In genomic region chr5:32132971-32133501, GRCm38 (mm10) we compare ENCODE assay signal across 8 mouse cellular contexts. TPM values are rescaled to one million over a fixed set of nuclear protein-coding genes. Genes with fewer than 3 reads are reported as not detected.
A peak's percentile ranks its signal among the peaks of the same experiment; 100 is the strongest.
DNase-seq lines count a peak whose midpoint lies in the region; ATAC-seq lines count a peak whose summit lies in the region.

No protein-coding gene starts in this region.

- WGBS in hindbrain, embryonic 10.5 days, result under 1% methylated on average over 48 of the region's 48 CpGs
- 0% methylated on average over 43 of the region's 48 CpGs for WGBS in lung, embryonic 15.5 days

- H3K27me3 ChIP-seq in hindbrain, embryonic 10.5 days (ENCODE audit: insufficient read depth, poor library complexity, severe bottlenecking), result peaks cover 90% of the 10 kb centered on the region
- H3K27me3 ChIP-seq in lung, embryonic 15.5 days, result no peaks in the 10 kb centered on the region

- DNase-seq in MN1 (ENCODE audit: low spot score), result peak; percentile 79
- peak; percentile 67 for DNase-seq in cerebellum, adult 8-10 months
- DNase-seq in frontal cortex, postnatal 10 days (ENCODE audit: low spot score in 2 of 2), result peak; percentile 54 to 57
- peak; percentile 73 for DNase-seq in hindbrain, embryonic 10.5 days (ENCODE audit: low spot score)
- peak; percentile 55 for DNase-seq in layer of hippocampus, adult 9-11 months
- peak; percentile 76 for DNase-seq in ovary, adult 18-20 months (ENCODE audit: low spot score)
- peak; percentile 70 for DNase-seq in urinary bladder, postnatal 14 days (ENCODE audit: low spot score)

- H3K9ac ChIP-seq in lung, embryonic 15.5 days, result peak overlapping the region; percentile 63

- H3K4me3 ChIP-seq in hindbrain, embryonic 10.5 days, result peak overlapping the region; percentile 72
- H3K4me3 ChIP-seq in lung, embryonic 15.5 days, result peak overlapping the region; percentile 63

- H3K4me1 ChIP-seq in hindbrain, embryonic 10.5 days (replicated peaks), result peaks cover 43% of the 10 kb centered on the region
- peaks cover 23% of the 10 kb centered on the region for H3K4me1 ChIP-seq in lung, embryonic 15.5 days

- 0 out of 2 replicates have a peak, but pooled peaks have one; percentile 4 for ATAC-seq in lung, embryonic 15.5 days (ENCODE audit: borderline replicate concordance, extremely low read depth, low FRiP score, low TSS enrichment)

- H3K9me3 ChIP-seq in hindbrain, embryonic 10.5 days, result no peaks in the 10 kb centered on the region
- no peaks in the 10 kb centered on the region for H3K9me3 ChIP-seq in lung, embryonic 15.5 days

- no peaks in the 10 kb centered on the region for H3K36me3 ChIP-seq in hindbrain, embryonic 10.5 days
- no peaks in the 10 kb centered on the region for H3K36me3 ChIP-seq in lung, embryonic 15.5 days

- peak overlapping the region; percentile 85 for H3K27ac ChIP-seq in hindbrain, embryonic 10.5 days
- peak overlapping the region; percentile 99 for H3K27ac ChIP-seq in lung, embryonic 15.5 days

- peak overlapping the region; percentile 92 for H3K4me2 ChIP-seq in lung, embryonic 15.5 days

RNA-seq across cellular contexts. Expression of gene Fosl2, which starts 2.6 kb away (rescaled TPM):
- polyA plus RNA-seq in hindbrain, embryonic 10.5 days (2016; fragmentation: Nextera tagmentation; extraction: Ambion mirVana), result 0.42 and 0.55 TPM in 2 replicates
- polyA plus RNA-seq in lung, embryonic 15.5 days (2015; fragmentation: Nextera tagmentation; extraction: Ambion mirVana), result 3.3 and 3.6 TPM in 2 replicates

Comparison
In these comparisons a context has a peak if more than half of its experiments do, and no peak if none do; other contexts are left out.
1. Peak in every context shown above with its lines: DNase-seq, ATAC-seq, H3K4me3 ChIP-seq and H3K27ac ChIP-seq.